Mouse (Mus musculus) embryo, embryonic 11 days (tissue): ENCODE measurements around the gene Krtap12-1.
"Not testable (repeated sequence)": the region's sequence is repeated elsewhere in the genome, so short reads cannot be mapped to it uniquely, and the experiment has no call there.

Experiments
- DNase-seq: peaks from one replicate; pipeline ENCODE4 v3.0.0-alpha.2; 2015

The Krtap12-1 gene

GRCm38 (mm10) chr10:77720299-77720698, at the start of gene Krtap12-1:
Gene Krtap12-1, plus strand, starts transcription at chr10:77720599.
- not testable (repeated sequence) for DNase-seq

DNA sequence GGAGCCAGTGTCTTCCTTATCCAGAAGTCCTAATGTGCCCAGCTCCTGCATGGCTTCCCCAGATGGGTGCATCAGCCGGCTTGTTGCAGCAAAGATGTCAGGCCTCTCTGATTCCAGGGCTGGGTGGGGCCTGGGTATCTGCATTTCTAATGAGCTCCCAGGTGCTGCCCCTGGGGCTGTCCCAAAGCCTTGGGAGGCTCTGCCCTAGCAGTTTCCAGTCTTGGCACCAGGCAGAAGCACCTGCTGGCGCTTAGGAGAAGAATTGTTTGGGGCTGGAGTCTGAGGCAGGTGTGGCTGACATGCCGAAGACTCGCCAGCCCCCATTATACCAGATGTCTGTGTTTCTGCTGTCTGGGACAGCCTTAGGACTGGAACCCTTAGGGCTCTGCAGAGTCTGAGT, 49.7 kb upstream of the Krtap12-1 start:
- DNase-seq, result no peak

- DNase-seq, result no peak
Measured at GRCm38 (mm10) chr10:77671519-77671918, 48.9 kb upstream of the Krtap12-1 start.

DNA sequence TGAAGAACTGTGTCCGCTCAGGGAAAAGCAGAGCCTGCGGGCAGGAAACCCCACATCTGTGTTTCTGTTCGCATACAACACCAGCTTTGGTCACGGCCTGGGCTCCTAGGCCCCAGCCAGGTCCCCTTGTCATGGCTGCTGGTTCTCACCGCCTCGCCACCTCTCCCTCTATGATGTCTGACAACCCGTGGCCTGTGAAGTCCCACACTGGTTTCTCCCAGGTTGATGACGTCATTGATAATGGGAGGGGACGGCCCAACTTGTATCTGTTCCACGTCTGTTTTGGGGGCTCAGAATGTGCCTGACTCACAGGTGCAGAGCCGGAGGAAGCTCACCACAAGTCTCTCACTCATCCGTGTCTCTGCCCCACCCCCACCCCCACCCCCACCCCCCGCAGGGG, 46.6 kb upstream of the Krtap12-1 start:
- DNase-seq, result no peak

- peak; percentile 59 for DNase-seq
Measured at GRCm38 (mm10) chr10:77677562-77677961, 42.8 kb upstream of the Krtap12-1 start.

DNA sequence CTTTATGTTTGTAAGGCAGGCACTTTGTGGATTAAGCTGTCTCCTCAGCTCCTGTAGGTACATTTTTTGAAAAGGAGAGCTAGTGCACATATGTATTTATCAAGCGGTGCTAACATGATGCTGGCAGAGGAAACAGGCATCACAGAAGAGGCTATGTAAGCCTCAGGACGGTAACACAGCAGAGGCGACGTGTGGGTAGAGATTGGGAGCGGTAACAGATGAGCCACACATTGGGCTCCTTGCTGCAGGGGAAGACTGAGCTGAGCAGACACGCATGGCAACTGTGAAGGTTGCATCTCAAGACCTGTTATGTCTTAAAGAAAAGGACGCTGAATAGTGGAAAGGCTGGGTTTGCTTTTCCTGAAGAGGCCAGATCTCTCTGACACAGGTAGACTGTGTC, 37.4 kb upstream of the Krtap12-1 start:
- DNase-seq, result no peak

GRCm38 (mm10) chr10:77684181-77684580, 36.2 kb upstream of the Krtap12-1 start:
- DNase-seq, result peak; percentile 54

GRCm38 (mm10) chr10:77685895-77686664, 34.3 kb upstream of the Krtap12-1 start, which contains the start of gene Tspear:
Gene Tspear, plus strand, starts transcription at chr10:77686569.
- DNase-seq, result no peak

- no peak for DNase-seq
Measured at GRCm38 (mm10) chr10:77687021-77687420, 33.4 kb upstream of the Krtap12-1 start.

DNA sequence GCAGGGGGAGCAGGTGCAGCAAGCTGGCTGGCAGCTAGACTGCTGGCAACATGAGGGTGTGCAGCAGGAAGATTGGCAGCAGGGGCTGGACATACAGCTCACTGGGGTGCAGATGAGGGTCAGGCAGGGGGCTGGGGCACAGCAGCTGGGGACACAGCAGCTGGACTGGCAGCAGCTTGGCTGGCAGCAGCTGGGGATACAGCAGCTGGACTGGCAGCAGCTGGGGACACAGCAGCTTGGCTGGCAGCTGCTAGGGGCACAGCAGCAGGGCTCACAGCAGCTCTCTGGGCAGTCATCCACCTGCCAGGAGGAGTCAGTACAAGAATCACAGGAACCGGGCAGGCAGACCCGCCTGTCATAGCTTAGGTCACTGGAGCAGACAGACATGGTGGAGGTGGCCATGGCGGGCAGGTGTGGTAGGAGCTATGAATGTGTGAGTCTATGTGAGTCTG, 30.0 kb upstream of the Krtap12-1 start, which contains the start of gene Gm19402:
Gm19402 (minus strand) TSS at position 402 of the 452 bp plus-strand sequence.
- not testable (repeated sequence) for DNase-seq

- no peak for DNase-seq
Measured at GRCm38 (mm10) chr10:77697133-77697532, 23.3 kb upstream of the Krtap12-1 start, which contains the start of gene Gm9508. Gene Gm9508, minus strand, starts transcription at chr10:77697233.

GRCm38 (mm10) chr10:77706326-77706725, 14.1 kb upstream of the Krtap12-1 start, which contains the start of gene Gm10272:
Gene Gm10272, plus strand, starts transcription at chr10:77706626.
- no peak for DNase-seq

GRCm38 (mm10) chr10:77709831-77710230, 10.6 kb upstream of the Krtap12-1 start:
- no peak for DNase-seq

- not testable (repeated sequence) for DNase-seq
Measured at GRCm38 (mm10) chr10:77711157-77711556, 9.2 kb upstream of the Krtap12-1 start, which contains the start of gene Gm10024. Gene Gm10024, plus strand, starts transcription at chr10:77711457.

DNA sequence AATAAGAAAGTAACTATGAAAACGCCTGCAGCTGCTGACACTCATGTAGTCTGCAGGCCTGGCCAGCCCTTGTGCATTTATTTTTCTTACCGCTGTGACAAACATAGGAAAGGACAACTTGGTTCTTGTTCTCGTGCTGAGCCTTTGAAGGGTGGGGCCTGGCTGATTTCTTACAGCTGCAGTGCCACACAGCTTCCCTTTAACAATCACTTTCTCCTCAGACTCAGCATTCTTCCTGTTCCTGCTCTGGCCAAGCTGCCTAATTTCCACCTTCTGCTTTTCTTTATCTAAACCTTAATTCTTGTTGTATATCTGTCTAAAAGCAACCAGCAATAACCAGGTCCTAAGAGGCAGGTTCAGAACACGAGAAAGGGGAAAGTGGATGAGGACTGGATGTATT, 6.7 kb upstream of the Krtap12-1 start:
- no peak for DNase-seq

- no peak for DNase-seq
Measured at GRCm38 (mm10) chr10:77715507-77715906, 4.9 kb upstream of the Krtap12-1 start, which contains the start of gene Gm10142. Gene Gm10142, plus strand, starts transcription at chr10:77715807.

DNA sequence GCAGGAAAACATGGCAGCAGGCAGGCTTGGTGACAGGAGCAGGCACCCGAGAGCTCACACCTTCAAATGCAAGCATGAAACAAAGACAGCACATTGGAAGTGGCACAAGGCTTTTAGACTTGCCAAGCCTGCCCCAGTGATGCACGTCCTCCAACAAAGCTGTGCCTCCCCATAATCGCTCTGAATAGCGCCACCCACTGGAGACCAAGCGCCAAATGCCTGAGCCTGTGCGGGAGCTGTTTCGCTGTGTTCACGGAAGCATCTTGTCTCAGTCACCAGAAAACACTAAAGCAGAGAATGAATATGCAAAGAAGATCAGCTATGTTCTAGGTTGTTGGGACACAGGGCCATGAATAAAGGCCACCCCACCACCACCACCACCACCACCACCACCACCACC, 4.5 kb downstream of the Krtap12-1 start:
- DNase-seq, result no peak

GRCm38 (mm10) chr10:77726186-77726585, 5.8 kb downstream of the Krtap12-1 start, which contains the start of gene Gm10100:
Gene Gm10100, plus strand, starts transcription at chr10:77726486.
- DNase-seq, result no peak

- DNase-seq, result no peak
Measured at GRCm38 (mm10) chr10:77728280-77728679, 7.9 kb downstream of the Krtap12-1 start.

- DNase-seq, result peak; percentile 22
Measured at GRCm38 (mm10) chr10:77729241-77729640, 8.8 kb downstream of the Krtap12-1 start.

- no peak for DNase-seq
Measured at GRCm38 (mm10) chr10:77735928-77736327, 15.5 kb downstream of the Krtap12-1 start.

GRCm38 (mm10) chr10:77738929-77739328, 18.5 kb downstream of the Krtap12-1 start:
- DNase-seq, result no peak

DNA sequence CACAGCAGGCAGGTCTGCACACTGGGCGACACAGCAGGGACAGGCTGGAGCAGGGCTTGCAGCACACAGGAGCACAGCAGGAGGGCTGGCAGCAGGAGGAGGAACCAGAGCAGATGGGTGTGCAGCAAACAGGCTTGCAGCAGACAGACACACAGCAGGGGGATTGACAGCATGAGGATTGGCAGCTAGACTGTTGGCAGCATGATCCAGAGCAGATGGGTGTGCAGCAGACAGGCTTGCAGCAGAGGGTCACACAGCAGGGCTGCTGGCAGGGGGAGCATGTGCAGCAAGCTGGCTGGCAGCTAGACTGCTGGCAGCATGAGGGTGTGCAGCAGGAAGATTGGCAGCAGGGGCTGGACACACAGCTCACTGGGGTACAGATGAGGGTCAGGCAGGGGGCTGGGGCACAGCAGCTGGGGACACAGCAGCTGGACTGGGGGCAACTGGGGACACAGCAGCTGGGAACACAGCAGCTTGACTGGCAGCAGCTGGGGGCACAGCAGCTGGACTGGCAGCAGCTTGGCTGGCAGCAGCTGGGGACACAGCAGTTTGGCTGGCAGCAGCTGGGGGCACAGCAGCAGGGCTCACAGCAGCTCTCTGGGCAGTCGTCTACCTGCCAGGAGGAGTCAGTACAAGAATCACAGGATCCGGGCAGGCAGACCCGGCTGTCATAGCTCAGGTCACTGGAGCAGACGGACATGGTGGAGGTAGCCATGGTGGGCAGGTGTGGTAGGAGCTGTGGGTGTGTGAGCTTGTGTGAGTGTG, 21.7 kb downstream of the Krtap12-1 start, which contains the start of gene Gm18596:
Gm18596 (minus strand) TSS at position 715 of the 765 bp plus-strand sequence.
- not testable (repeated sequence) for DNase-seq
